Mouse (Mus musculus) brain, embryonic 18.5 days (tissue): Measurements from ENCODE around the gene Naglu.

Experiments
- DNase-seq: peaks from one replicate; pipeline ENCODE4 v3.0.0-alpha.2; 2012; ENCODE audit warnings: low read depth, low spot score

Naglu gene

GRCm38 (mm10) chr11:101084246-101084645, 14.4 kb downstream of the Naglu start:
- no peak for DNase-seq

GRCm38 (mm10) chr11:101084811-101085210, 15.0 kb downstream of the Naglu start:
- DNase-seq: no peak

GRCm38 (mm10) chr11:101085617-101086322, 16.0 kb downstream of the Naglu start:
- no peak for DNase-seq

GRCm38 (mm10) chr11:101086323-101086674, 16.5 kb downstream of the Naglu start:
- no peak for DNase-seq

- DNase-seq: peak; percentile 85
Observed at GRCm38 (mm10) chr11:101086756-101087681, 17.2 kb downstream of the Naglu start, which contains the start of gene Mlx. TSS of gene Mlx (plus strand) at chr11:101087277.

- no peak for DNase-seq
Observed at GRCm38 (mm10) chr11:101087682-101088055, 17.9 kb downstream of the Naglu start.

- no peak for DNase-seq
Observed at GRCm38 (mm10) chr11:101089931-101090330, 20.1 kb downstream of the Naglu start.

- no peak for DNase-seq
Observed at GRCm38 (mm10) chr11:101094930-101095313, 25.1 kb downstream of the Naglu start.

- DNase-seq: peak; percentile 89
Observed at GRCm38 (mm10) chr11:101095314-101096024, 25.7 kb downstream of the Naglu start, which contains the start of gene Psmc3ip. TSS of gene Psmc3ip (minus strand) at chr11:101095436.

GRCm38 (mm10) chr11:101098231-101098630, 28.4 kb downstream of the Naglu start:
- no peak for DNase-seq

- no peak for DNase-seq
Observed at GRCm38 (mm10) chr11:101103011-101103410, 33.2 kb downstream of the Naglu start.

GRCm38 (mm10) chr11:101109351-101109750, 39.5 kb downstream of the Naglu start:
- DNase-seq: no peak

- DNase-seq: no peak
Observed at GRCm38 (mm10) chr11:101110708-101111107, 40.9 kb downstream of the Naglu start.

GRCm38 (mm10) chr11:101111178-101111577, 41.4 kb downstream of the Naglu start:
- DNase-seq: no peak

- no peak for DNase-seq
Observed at GRCm38 (mm10) chr11:101112186-101112585, 42.4 kb downstream of the Naglu start.

- DNase-seq: no peak
Observed at GRCm38 (mm10) chr11:101115564-101115963, 45.8 kb downstream of the Naglu start.

- no peak for DNase-seq
Observed at GRCm38 (mm10) chr11:101118105-101118504, 48.3 kb downstream of the Naglu start.

GRCm38 (mm10) chr11:101119131-101119760, 49.4 kb downstream of the Naglu start:
- no peak for DNase-seq

- DNase-seq: peak; percentile 98
Observed at GRCm38 (mm10) chr11:101119761-101120544, 50.1 kb downstream of the Naglu start, which contains the start of the genes Retreg3 and Tubg1. TSS of gene Retreg3 (minus strand) at chr11:101119893. TSS of gene Tubg1 (plus strand) at chr11:101119938.

- DNase-seq: no peak
Observed at GRCm38 (mm10) chr11:101120545-101121188, 50.9 kb downstream of the Naglu start.
